ENCODE assay signal across 8 mouse cellular contexts in genomic region chr5:103760425-103761131, GRCm38 (mm10).
DNase-seq lines count a peak whose midpoint lies in the region; ATAC-seq lines count a peak whose summit lies in the region.

No protein-coding gene starts in this region.

- peaks cover 12% of the 10 kb centered on the region for H3K4me1 ChIP-seq in embryonic facial prominence, embryonic 13.5 days

- peak; percentile 49 for ATAC-seq in activated CD4-positive, CD25-positive, alpha-beta regulatory T cell, adult 4 months
- no peak for ATAC-seq in embryonic facial prominence, embryonic 13.5 days (ENCODE audit: insufficient number of reproducible peaks, insufficient read depth, low FRiP score, low TSS enrichment, low read depth)
- peak; percentile 30 for ATAC-seq in megakaryocyte progenitor cell, adult 5-6 weeks (replicated peaks; ENCODE audit: poor library complexity)

- intact Hi-C loops in heart, postnatal 10 days (cut with DNase I), result no loop called here

- H3K27ac ChIP-seq in embryonic facial prominence, embryonic 13.5 days, result no peak overlapping the region

- DNase-seq in B cell, adult 2 months, result peak; percentile 72 to 75
- peak; percentile 65 to 70 for DNase-seq in heart, postnatal 10 days
- peak; percentile 79 to 81 for DNase-seq in kidney, postnatal 36 days
- DNase-seq in spleen, adult 12 weeks (ENCODE audit: low spot score), result peak; percentile 53
- no peak for DNase-seq in urinary bladder, postnatal 10 days (ENCODE audit: low spot score)

- peak overlapping the region; percentile 44 for H3K4me3 ChIP-seq in embryonic facial prominence, embryonic 13.5 days

- peak overlapping the region; percentile 59 for H3K9ac ChIP-seq in embryonic facial prominence, embryonic 13.5 days

- peaks cover 14% of the 10 kb centered on the region; the same call in 1 of the 2 replicates for H3K27me3 ChIP-seq in embryonic facial prominence, embryonic 13.5 days

- H3K9me3 ChIP-seq in embryonic facial prominence, embryonic 13.5 days, result no peaks in the 10 kb centered on the region

- peaks cover 2% of the 10 kb centered on the region; the same call in 1 of the 2 replicates for H3K36me3 ChIP-seq in embryonic facial prominence, embryonic 13.5 days

- H3K4me2 ChIP-seq in embryonic facial prominence, embryonic 13.5 days, result peak overlapping the region; percentile 81

- 2% methylated on average over 20 of the region's 20 CpGs for WGBS in embryonic facial prominence, embryonic 13.5 days
